Mouse (Mus musculus): ENCODE data around the gene Ly6g6e. TPM values are rescaled to one million over a fixed set of nuclear protein-coding genes. Genes with fewer than 3 reads are reported as not detected.

Gene Ly6g6e
- polyA plus RNA-seq, 1 experiment from 2014 or later: 9.7 TPM

DNA sequence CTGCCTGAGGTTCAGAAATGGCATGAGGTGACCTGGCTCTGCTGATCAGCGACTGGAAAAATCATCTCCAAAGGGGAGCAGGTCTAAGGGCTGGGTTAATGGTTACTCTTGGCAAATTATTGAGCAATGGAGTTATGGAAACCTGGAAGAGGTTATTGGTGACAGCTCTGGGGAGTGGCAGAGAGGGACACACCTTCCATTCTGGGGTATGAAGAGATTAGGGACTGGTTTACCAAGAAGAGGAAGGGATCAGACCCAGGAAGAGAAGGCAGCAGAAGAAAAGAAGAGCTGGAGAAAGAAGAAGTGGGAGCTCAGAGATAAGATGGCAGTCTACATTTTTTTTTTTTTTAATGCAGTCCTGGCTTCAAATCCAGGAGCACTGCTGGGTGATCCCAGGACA lies 29.0 kb upstream of the Ly6g6e start:
- WGBS: 38% methylated on average over 1 of the region's 1 CpGs
- Histone ChIP-seq H3K4me2 (replicated peaks; ENCODE audit: low read depth, low read length) (peak overlapping the region; percentile 28), H3K4me1 (ENCODE audit: control insufficient read depth, insufficient read depth, low read length) (peaks cover 42% of the 10 kb centered on the region), H3K27ac (ENCODE audit: low read length) (peak overlapping the region; percentile 100), H3K9me3 (ENCODE audit: control insufficient read depth, low read depth, low read length) (no peaks in the 10 kb centered on the region), H3K4me3 (ENCODE audit: low read depth, low read length) (no peak overlapping the region), H3K9ac (replicated peaks; ENCODE audit: low read depth, low read length) (no peak overlapping the region), H3K27me3 (ENCODE audit: control insufficient read depth, insufficient read depth, low read length) (no peaks in the 10 kb centered on the region), H3K36me3 (ENCODE audit: control insufficient read depth, insufficient read depth, low read length) (peaks cover 6% of the 10 kb centered on the region)
- no peak for ATAC-seq (ENCODE audit: insufficient number of reproducible peaks, insufficient read depth, low FRiP score, low read depth)

DNA sequence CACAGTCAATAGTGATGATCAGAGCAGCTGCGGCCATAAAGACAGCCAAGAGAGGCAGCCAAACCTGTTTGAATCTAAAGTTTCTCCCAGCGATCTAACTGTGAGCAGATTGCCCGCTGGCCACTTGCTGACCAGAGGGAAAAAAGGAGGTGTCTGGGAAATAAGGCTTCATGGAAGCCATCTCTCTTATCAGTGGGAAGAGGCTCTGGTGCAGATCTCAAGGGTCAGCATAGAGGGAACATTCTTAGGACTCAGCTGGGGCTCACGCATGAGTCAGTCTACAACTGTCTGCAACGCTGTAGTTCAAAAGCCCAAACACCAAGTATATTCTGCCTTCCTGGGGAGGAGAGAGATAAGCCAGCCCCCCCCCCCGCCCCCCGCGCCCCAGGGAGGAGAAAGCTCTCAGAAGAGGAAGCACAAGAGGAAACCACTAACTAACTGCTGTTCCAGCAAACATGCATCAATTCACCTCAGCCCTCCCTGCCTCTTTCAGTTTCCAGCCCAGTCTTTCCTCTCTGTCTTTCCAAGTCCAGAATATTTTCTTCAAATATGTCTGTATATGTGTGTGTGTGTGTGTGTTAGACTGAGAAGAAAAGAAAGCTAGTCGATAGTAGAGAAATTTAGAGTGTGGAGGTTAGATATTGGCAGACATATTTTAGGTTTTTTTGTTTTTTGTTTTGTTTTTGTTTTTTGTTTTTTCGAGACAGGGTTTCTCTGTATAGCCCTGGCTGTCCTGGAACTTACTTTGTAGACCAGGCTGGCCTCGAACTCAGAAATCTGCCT lies 28.4 kb upstream of the Ly6g6e start:
- Histone ChIP-seq H3K4me3 (ENCODE audit: low read depth, low read length) (no peak overlapping the region), H3K4me2 (replicated peaks; ENCODE audit: low read depth, low read length) (peak overlapping the region; percentile 28), H3K27me3 (ENCODE audit: control insufficient read depth, insufficient read depth, low read length) (no peaks in the 10 kb centered on the region), H3K36me3 (ENCODE audit: control insufficient read depth, insufficient read depth, low read length) (peaks cover 12% of the 10 kb centered on the region), H3K4me1 (ENCODE audit: control insufficient read depth, insufficient read depth, low read length) (peaks cover 46% of the 10 kb centered on the region), H3K9ac (replicated peaks; ENCODE audit: low read depth, low read length) (no peak overlapping the region), H3K9me3 (ENCODE audit: control insufficient read depth, low read depth, low read length) (no peaks in the 10 kb centered on the region), H3K27ac (ENCODE audit: low read length) (peak overlapping the region; percentile 100)
- ATAC-seq (ENCODE audit: insufficient number of reproducible peaks, insufficient read depth, low FRiP score, low read depth): no peak
- WGBS: 27% methylated on average over 11 of the region's 11 CpGs

DNA sequence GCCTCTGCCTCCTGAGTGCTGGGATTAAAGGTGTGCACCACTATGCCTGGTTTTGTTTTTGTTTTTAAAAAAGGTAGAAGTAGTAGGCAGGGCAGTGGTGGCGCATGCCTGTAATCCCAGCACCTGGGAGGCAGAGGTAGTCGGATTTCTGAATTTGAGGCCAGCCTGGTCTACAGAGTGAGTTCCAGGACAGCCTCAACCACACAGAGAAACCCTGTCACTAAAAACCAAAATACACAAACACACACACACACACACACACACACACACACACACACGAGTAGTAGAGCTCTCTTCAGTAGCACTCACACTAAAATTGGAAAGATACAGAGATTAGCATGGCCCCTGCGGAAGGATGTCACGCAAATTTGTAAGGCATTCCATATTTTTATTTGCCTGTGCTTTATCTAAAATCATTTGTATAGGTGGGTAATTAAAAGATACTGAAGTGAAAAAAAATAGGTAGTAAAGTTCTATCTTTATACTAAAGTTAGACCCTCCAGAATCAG lies 27.7 kb upstream of the Ly6g6e start:
- Histone ChIP-seq H3K4me3 (ENCODE audit: low read depth, low read length) (peak overlapping the region; percentile 78; the same call in 1 of the 2 replicates), H3K4me1 (ENCODE audit: control insufficient read depth, insufficient read depth, low read length) (peaks cover 46% of the 10 kb centered on the region), H3K27me3 (ENCODE audit: control insufficient read depth, insufficient read depth, low read length) (no peaks in the 10 kb centered on the region), H3K36me3 (ENCODE audit: control insufficient read depth, insufficient read depth, low read length) (peaks cover 18% of the 10 kb centered on the region), H3K4me2 (replicated peaks; ENCODE audit: low read depth, low read length) (peak overlapping the region; percentile 90), H3K9ac (replicated peaks; ENCODE audit: low read depth, low read length) (no peak overlapping the region), H3K9me3 (ENCODE audit: control insufficient read depth, low read depth, low read length) (no peaks in the 10 kb centered on the region), H3K27ac (ENCODE audit: low read length) (peak overlapping the region; percentile 100)
- ATAC-seq (ENCODE audit: insufficient number of reproducible peaks, insufficient read depth, low FRiP score, low read depth): no peak
- 73% methylated on average over 5 of the region's 5 CpGs for WGBS

DNA sequence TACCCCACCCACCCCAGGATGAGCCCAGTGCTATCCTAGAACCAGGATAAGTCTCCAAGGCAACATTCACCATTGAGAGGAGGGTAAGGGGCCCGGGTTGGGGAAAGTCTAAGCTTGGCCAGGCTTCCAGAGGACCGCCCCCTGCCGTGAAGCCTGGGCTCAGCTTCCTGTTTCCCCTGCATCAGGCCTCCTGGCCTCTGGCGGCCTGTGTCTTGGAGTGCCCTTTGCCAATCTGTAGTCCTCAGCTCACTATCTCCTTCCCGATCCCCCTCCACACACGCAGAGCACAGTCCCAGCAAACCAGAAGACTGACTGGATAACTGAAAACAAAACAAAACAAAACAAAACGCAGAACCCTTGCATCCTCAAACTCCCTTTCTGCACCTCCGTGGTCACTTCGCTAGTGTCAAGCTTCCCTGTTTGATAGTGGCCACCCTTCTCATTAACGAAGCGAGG lies 27.1 kb upstream of the Ly6g6e start, which contains the start of gene Clic1:
Gene Clic1 (plus strand): TSS at position 406 of the 456 bp plus-strand sequence.
- WGBS: 2% methylated on average over 11 of the region's 11 CpGs
- H3K4me2 ChIP-seq (replicated peaks; ENCODE audit: low read depth, low read length): peak within 1 kb of the TSS; percentile 90
- H3K36me3 ChIP-seq (ENCODE audit: control insufficient read depth, insufficient read depth, low read length): peaks cover 24% of the 10 kb centered on the region
- H3K9me3 ChIP-seq (ENCODE audit: control insufficient read depth, low read depth, low read length): no peaks in the 10 kb centered on the region
- H3K4me1 ChIP-seq (ENCODE audit: control insufficient read depth, insufficient read depth, low read length): peaks cover 46% of the 10 kb centered on the region
- H3K9ac ChIP-seq (replicated peaks; ENCODE audit: low read depth, low read length): peak within 1 kb of the TSS; percentile 82
- peak within 1 kb of the TSS; percentile 78 for H3K4me3 ChIP-seq (ENCODE audit: low read depth, low read length)
- H3K27ac ChIP-seq (ENCODE audit: low read length): peak within 1 kb of the TSS; percentile 100
- peak; percentile 40; the same call in 1 of the 2 replicates for ATAC-seq (ENCODE audit: insufficient number of reproducible peaks, insufficient read depth, low FRiP score, low read depth)
- H3K27me3 ChIP-seq (ENCODE audit: control insufficient read depth, insufficient read depth, low read length): no peaks in the 10 kb centered on the region

DNA sequence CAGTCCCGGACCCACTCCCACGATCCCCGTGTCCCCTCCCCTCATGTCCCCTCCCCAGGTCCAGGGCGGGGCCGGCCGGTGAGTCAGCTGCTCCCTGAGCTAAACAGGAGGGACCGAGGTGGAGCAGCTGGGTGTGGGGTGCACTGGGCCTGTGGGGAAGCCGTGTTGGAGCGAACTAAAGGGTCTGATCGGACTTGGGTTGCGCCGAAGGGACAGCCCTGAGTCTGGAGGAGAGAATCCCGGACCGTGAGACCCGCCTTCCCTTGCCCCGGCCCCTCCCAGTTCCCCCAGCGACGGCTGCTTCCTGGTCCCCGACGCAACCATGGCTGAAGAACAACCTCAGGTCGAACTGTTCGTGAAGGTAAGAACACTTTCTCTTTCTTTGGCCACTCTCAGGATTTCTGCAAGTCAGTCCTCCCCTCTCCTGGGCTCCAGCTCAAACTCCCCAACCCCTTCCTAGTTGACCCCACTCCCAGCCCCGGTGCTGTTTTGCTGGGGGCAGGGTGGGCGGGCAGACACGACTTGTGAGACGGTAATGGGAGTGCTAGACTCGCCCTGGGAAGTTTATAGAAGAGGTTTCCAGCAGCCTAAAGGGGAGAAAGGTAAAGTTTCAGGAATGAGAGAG lies 26.5 kb upstream of the Ly6g6e start:
- H3K36me3 ChIP-seq (ENCODE audit: control insufficient read depth, insufficient read depth, low read length): peaks cover 29% of the 10 kb centered on the region
- peak overlapping the region; percentile 100 for H3K27ac ChIP-seq (ENCODE audit: low read length)
- H3K4me3 ChIP-seq (ENCODE audit: low read depth, low read length): peak overlapping the region; percentile 78
- H3K4me1 ChIP-seq (ENCODE audit: control insufficient read depth, insufficient read depth, low read length): peaks cover 44% of the 10 kb centered on the region
- no peaks in the 10 kb centered on the region for H3K27me3 ChIP-seq (ENCODE audit: control insufficient read depth, insufficient read depth, low read length)
- peak overlapping the region; percentile 82 for H3K9ac ChIP-seq (replicated peaks; ENCODE audit: low read depth, low read length)
- no peaks in the 10 kb centered on the region for H3K9me3 ChIP-seq (ENCODE audit: control insufficient read depth, low read depth, low read length)
- peak; percentile 34; the same call in 1 of the 2 replicates for ATAC-seq (ENCODE audit: insufficient number of reproducible peaks, insufficient read depth, low FRiP score, low read depth)
- H3K4me2 ChIP-seq (replicated peaks; ENCODE audit: low read depth, low read length): peak overlapping the region; percentile 90
- under 1% methylated on average over 25 of the region's 27 CpGs for WGBS

DNA sequence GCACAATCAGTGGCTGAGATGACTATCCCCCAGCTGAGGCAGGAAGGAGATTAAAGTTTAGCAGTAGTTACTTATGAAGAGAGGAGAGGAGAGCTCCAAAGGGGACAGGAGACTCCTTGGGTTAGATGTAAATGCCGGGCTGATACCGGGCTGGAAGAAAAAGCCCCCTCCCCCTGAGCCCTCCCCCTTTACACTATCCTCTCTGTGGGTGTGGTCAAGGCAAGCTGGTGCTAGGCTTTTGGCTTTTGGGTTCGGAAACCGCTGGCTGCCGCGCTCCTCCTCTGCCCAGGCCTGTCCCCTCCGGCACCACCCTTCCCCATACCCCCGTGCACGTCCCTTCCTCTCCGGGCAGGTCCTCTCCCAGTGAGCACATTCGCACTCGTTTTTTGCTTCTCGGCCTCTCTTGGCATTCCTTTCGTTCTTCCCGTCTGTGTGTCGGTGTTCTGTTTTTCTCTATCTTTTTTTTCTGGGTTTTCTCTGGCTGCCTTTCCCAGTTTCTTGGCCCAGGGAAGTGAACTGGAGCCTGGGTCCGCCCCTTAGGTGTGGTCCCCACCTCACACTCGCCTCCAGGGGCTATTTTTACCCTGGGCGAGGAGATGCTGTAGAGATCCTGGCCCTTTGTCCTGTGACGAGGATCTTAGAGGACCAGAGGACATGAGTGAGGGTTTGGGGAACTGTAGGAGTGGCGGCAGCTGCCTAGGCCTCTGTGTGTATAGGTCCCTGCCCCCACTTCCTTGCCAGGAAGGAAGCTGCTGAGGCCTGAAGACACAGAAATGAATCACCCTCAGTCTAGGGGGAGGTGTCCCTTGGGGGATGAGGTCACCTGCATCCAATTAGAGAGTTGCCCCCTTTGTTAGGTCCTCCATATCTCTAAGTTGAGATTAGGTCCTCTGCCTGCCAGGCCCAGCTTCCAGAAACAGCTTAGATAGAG lies 25.3 kb upstream of the Ly6g6e start:
- no peaks in the 10 kb centered on the region for H3K27me3 ChIP-seq (ENCODE audit: control insufficient read depth, insufficient read depth, low read length)
- H3K4me1 ChIP-seq (ENCODE audit: control insufficient read depth, insufficient read depth, low read length): peaks cover 37% of the 10 kb centered on the region
- ATAC-seq (ENCODE audit: insufficient number of reproducible peaks, insufficient read depth, low FRiP score, low read depth): peak; percentile 59
- peak overlapping the region; percentile 45 for H3K9ac ChIP-seq (replicated peaks; ENCODE audit: low read depth, low read length)
- WGBS: under 1% methylated on average over 21 of the region's 21 CpGs
- peak overlapping the region; percentile 90 for H3K4me2 ChIP-seq (replicated peaks; ENCODE audit: low read depth, low read length)
- peaks cover 41% of the 10 kb centered on the region for H3K36me3 ChIP-seq (ENCODE audit: control insufficient read depth, insufficient read depth, low read length)
- no peaks in the 10 kb centered on the region for H3K9me3 ChIP-seq (ENCODE audit: control insufficient read depth, low read depth, low read length)
- H3K4me3 ChIP-seq (ENCODE audit: low read depth, low read length): peak overlapping the region; percentile 78
- H3K27ac ChIP-seq (ENCODE audit: low read length): peak overlapping the region; percentile 100

DNA sequence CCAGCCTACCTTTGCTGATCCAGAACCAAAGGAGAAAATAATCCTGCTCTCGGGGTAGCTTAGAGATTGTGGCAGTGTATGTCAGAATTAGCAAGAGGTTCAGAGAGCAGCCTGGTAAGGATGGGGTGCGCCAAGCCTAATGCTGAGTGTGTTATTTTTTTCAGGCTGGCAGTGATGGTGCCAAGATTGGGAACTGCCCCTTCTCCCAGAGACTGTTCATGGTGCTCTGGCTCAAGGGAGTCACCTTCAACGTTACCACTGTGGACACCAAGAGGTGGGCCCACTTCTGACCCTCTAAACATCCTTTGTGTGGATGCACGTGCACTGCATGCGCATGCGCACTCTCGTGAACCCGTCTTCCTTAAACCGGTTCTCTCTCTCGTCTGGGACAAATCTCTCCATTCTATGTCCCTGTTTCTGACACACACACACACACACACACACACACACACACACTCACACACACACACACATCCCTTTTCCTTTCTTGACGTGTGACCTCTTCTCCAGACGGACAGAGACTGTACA lies 24.4 kb upstream of the Ly6g6e start:
- H3K27ac ChIP-seq (ENCODE audit: low read length): peak overlapping the region; percentile 100
- H3K4me2 ChIP-seq (replicated peaks; ENCODE audit: low read depth, low read length): peak overlapping the region; percentile 90
- peaks cover 32% of the 10 kb centered on the region for H3K4me1 ChIP-seq (ENCODE audit: control insufficient read depth, insufficient read depth, low read length)
- H3K9ac ChIP-seq (replicated peaks; ENCODE audit: low read depth, low read length): peak overlapping the region; percentile 45
- ATAC-seq (ENCODE audit: insufficient number of reproducible peaks, insufficient read depth, low FRiP score, low read depth): no peak
- no peaks in the 10 kb centered on the region for H3K9me3 ChIP-seq (ENCODE audit: control insufficient read depth, low read depth, low read length)
- 71% methylated on average over 12 of the region's 12 CpGs for WGBS
- H3K27me3 ChIP-seq (ENCODE audit: control insufficient read depth, insufficient read depth, low read length): no peaks in the 10 kb centered on the region
- peaks cover 47% of the 10 kb centered on the region for H3K36me3 ChIP-seq (ENCODE audit: control insufficient read depth, insufficient read depth, low read length)
- H3K4me3 ChIP-seq (ENCODE audit: low read depth, low read length): peak overlapping the region; percentile 78

All from stomach, embryonic 14.5 days (tissue).